Mouse (Mus musculus) cerebellum, postnatal 14 days (tissue): ENCODE results near the gene Frmd5.
"Not testable (repeated sequence)": the region's sequence is repeated elsewhere in the genome, so short reads cannot be mapped to it uniquely, and the experiment has no call there.

Source experiments
- DNase-seq, 2 experiments: peaks; one replicate each; pipeline ENCODE4 v3.0.0; 2021; ENCODE audit warnings: mixed read lengths in 2 of 2

Gene Frmd5

DNA sequence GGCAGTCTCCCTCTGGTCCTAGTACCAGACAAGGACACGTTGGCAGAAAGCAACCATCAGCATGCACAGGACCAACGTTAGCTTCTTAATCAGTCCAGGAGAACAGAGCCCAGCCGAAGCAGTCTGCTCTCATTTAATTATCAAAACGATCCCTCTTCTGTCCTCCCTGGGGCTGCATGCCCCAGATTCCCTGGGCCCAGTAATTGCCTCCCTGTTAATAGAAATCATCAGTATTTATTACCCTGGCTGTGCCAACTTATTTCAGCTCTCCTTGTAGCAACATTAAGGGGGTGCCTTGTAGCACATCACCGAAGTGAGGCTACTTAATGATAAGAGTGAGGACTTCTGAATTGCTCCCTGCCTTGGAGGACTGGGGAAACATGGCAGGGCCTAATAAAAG lies 241.0 kb downstream of the Frmd5 start:
- no peak for DNase-seq

DNA sequence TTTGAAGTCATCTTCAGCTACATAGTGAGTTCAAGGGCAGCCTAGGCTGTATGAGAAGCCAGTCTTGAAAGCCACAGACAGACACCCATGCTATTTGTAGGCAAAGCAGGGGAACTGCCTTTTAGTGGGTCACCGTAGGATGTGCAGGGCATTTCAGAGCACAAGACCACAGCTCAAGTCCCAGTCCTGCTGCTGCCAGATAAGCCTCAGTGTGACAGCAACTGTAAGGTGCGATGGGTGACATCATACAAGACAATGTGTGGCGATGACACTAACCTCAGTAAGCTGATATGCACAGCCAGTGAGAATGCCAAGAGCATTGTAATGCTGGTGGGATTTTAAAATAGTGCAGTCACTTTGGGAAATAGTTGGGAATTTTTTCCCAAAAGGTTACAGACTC lies 243.8 kb downstream of the Frmd5 start:
- DNase-seq: no peak

DNA sequence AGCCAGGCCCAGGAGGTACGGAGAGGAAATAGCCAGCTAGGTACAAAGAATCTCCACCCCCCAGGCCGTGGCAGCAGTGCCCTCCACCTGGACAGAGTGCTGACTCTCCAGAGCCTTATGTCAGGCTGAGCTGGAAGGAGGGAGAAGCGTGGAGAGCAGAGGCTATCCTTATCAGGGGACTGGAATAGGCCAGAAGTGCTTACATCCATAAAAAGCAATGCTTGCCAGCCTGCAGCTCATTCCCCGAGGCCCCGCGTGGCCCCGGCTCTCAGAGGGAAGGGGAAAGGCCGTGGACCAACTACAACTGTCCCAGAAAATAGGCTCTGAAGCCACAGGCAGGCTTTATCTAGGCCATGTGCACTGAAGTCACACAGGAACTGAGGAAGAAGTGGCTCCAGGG lies 255.6 kb downstream of the Frmd5 start:
- DNase-seq: no peak

DNA sequence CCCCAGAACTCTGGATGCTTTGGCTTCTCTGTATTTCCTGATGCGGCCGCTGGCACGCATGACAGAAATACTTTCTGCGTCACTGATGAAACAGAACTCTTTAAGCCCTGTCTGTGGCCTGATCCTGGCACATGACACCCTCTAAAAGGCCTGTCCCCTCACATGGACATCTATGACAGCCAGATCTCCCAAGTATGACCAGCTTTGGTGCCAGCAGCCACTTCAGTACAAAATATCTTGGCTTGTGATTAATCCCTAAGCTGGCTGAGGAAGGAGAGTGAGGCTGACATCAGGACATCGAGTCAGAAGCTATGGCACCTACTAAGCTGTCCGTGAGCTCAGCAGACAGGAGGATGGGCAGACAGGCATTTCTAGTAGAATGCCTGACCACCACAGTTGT lies 257.3 kb downstream of the Frmd5 start:
- DNase-seq: no peak

DNA sequence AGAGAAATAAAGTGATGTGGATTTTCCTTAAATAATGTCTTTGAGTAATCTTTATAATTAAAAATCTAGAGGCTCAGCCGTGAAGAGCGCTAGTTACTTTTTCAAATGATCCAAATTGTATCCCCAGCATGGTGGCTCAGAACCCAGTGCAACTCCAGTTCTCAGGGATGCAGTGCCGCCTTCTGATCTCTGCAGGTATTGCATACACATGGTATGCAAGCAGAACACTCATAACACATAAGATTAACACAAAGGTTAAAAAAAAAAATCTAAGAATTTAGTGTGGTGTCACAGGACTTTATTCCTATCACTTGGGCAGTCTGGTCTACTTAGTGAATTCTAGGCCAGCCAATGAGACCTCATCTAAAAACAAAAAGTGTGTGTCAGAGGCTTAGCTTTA lies 262.1 kb downstream of the Frmd5 start:
- DNase-seq: no peak

DNA sequence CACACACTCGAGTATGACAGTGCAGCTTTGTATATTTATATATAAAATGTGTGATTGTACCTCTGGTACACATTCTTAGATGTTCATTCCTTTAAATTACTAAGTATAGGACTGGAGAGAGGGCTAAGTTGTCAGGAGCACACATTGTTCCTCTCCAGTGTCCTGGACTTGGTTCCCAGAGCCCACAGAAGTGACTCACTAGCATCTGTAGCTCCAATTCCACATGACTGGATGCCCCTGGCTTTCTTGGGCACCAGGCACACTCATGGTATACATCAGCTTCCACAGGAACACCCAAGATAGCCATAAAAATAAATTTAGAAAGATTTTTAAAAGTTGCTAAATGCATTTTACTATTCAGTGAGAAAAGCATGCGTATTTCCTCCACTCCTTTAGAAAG lies 281.8 kb downstream of the Frmd5 start:
- no peak for DNase-seq

DNA sequence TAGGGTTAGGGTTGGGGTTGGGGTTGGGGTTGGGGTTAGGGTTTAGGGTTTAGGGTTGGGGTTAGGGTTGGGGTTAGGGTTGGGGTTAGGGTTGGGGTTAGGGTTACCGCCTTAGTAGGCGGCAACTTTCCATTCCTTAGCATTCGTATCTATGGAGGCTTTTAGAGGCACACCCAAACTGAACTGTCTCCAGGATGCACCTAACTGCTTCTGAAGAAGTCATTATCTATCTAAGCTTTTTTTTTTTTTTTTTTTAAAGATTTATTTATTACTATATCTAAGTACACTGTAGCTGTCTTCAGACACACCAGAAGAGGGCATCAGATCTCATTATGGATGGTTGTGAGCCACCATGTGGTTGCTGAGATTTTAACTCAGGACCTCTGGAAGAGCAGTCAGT lies 284.1 kb downstream of the Frmd5 start:
- DNase-seq: not testable (repeated sequence)

DNA sequence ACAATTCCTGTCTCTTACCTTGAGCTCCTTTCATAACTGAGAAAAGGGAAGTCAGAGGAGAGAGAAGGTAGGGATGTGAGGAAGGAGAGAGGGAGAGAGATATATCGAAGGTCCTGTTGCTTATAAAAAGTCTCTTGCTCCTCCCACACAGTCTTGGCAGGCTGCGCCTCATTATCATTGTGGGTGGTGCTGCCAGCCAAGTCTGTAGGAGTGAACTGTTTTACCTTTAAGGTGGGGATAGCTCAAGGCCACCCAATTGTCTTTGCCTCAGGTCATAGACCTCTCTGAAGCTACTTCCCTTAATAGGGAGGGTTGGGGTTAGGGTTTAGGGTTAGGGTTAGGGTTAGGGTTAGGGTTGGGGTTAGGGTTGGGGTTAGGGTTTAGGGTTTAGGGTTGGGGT lies 284.9 kb downstream of the Frmd5 start:
- DNase-seq: no peak

DNA sequence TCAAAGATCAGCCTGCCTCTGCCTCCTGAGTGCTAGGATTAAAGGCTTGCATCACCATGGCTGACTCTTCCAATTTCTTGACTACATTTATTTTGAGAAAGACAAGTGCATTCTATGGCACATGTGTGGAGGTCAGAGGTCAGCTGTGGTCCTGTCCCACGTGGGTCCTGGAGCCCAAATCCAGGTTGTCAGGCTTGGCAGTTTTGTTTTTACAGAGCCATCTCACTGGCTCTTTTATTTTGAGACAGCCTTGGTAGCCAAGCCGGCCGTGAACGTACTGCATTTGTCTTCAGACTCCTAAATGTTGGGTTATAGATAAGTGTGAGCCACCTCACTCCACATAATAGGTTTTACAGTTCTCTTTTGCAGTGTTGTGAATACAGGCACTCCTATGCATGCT lies 288.2 kb downstream of the Frmd5 start:
- not testable (repeated sequence) for DNase-seq

DNA sequence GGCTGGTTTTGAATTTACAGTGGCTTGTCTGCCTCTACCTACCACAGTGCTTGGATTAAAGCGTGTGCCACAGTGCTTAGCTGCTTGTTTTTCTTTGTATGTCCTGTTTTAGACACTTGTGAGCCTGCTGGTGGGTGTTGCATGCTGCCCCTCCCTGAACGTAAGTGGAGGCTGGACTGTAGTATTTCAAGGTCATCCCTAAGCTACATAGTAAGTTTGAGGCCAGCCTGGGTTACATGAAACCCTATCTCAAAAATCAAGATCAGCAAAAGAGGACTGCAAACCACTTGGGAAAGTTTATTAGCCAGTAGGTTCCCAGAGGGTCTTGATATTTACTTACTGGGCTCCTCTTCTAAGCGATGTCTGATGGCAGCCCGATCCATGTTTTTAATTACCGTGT lies 288.8 kb downstream of the Frmd5 start:
- no peak for DNase-seq

DNA sequence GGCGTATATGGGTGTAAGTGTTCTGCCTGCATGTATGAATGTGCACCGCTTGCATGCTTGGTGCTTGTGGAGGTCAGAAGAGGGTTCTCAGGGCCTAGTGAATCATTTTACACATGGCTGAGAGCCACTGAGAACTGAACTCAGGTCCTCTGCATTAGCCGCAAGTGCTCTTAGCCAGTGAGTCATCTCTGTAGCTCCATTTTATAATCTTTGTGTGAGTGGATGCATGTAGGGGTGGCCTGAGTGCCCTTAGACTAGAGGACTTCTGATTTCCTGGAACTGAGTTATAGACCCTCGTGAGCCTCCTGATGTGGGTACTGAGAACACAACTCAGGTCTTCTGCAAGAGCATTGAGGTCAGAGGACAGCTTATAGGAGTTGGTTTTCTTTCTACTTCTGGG lies 292.7 kb downstream of the Frmd5 start:
- no peak for DNase-seq

DNA sequence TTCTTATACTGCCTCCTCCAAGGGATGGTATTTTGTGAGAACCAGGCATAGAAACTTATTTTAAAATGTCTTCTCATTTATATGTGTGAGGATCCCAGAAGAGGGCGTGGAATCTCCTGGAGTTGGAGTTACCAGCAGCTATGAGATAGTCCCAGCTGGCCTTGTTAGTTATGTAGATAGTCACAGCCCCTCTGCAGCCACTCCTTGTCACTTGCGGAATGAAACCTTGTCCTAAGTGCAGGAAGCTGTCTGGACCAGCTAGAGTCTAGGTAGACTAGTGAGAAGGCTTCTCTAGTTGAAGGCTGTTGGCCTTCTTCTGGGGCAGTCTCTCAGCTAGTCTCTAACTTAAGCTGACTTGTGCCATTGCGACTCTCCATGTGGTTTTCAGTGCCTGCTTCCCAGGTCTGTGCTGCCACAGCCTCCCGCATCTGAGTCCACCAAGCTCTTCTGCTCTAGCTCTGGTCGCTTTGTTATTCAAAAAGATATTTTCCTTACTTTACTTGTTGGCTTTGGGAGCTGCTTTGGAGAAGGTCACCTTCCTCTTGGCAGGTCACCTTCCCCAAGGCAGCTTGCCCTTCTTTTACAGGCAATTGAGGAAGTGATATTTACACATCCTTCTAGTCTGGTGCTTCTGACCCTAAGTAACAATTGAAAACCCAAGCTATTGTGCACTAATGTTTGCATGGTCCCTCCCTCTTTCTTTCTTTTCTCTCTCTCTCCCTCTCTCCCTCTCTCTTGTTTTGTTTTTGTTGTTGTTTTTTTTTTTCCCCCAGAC lies 293.7 kb downstream of the Frmd5 start:
- DNase-seq: not testable (repeated sequence)

DNA sequence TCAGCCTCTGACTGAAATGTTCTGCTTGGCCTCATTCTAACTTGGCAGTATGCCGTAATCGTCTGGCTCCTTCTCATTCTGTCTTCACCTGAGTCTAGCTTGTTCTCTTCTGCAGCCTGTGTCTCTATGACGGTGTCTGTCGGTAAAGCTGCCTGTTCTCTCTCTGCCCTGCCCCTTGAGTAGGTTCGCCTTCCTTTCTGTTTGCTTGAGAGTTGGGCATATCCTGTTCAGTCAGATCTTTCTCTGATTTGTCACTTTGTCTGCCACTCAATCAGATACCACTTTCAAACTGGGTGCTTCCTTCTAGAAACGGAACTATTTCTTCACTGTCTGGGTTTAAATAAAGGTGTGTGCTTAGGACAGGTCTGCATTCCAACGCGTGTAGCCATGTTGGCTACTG lies 295.5 kb downstream of the Frmd5 start:
- DNase-seq: no peak

DNA sequence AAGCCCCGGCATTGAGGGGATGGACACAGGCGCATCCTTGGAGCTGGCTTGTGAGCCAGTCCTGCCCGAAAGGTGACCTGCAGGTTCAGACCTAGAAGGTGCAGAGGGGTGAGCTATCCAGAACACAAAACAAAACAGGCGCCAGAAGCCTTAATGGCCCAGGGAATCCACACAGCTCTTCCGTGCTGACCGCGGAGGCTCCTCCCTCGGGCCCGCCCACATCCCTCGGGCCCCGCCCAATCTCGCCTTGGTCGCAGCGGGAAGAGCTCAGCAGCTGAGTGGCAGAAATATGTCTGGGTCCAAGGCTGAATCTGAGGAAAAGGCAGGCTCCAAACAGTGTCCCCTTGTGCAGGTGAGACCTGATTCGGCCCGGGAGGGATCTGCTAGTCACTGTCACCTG lies 297.3 kb downstream of the Frmd5 start:
- DNase-seq: peak; percentile 27 to 35

DNA sequence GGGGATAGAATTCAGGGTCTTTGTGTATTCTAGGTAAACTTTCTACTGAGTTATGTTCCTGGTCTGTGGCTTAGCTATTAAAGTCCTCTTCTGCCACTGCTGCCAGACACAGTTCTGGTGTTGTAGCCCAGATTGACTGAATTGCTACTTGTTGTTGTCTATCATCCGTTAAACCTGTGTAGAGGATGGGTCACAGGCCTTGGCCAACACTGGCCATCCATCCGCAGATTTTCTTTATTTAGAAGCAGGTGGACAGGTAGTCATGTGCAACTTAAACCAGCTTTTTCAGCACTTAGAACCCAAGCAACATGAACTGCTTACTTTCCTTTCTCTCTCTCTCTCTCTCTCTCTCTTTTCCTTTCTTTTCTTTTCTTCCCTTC lies 298.9 kb downstream of the Frmd5 start:
- no peak for DNase-seq

DNA sequence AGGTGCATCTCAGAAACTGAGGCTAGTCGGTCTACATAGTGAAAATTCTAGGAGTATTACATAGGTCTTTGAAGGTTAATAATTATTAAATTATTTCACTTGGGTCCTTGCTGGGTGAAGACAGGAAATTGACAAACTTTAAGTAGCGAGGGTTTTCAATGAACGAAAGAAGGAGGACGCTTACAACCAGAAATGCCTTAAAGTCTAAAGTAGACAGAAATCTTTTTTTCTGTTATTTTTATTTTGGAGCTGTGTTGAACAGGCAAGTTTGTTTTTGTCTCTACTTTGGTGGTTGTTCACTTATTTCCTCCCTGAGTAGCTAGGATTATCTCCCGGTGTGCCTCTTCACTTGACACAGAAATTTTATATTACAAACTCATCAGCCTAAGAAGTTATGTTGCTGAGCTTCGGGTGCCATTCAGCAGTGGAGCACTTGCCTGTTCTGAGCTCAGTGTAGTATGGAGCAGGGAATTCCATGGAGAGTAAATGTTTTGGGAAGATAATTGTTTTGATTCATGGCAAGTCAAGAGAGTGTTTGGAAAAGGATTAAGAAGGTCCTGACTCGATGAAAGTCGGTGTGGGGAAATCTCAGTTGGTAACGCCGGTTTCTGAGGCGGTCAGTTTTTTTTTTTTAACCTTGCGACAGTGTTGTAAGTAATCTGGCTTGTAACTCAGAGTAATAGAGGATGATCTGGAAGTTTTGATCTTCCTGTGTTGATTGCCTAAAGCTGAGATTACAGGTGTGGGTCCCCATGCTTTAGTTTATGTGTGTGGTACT lies 299.5 kb downstream of the Frmd5 start:
- no peak for DNase-seq

DNA sequence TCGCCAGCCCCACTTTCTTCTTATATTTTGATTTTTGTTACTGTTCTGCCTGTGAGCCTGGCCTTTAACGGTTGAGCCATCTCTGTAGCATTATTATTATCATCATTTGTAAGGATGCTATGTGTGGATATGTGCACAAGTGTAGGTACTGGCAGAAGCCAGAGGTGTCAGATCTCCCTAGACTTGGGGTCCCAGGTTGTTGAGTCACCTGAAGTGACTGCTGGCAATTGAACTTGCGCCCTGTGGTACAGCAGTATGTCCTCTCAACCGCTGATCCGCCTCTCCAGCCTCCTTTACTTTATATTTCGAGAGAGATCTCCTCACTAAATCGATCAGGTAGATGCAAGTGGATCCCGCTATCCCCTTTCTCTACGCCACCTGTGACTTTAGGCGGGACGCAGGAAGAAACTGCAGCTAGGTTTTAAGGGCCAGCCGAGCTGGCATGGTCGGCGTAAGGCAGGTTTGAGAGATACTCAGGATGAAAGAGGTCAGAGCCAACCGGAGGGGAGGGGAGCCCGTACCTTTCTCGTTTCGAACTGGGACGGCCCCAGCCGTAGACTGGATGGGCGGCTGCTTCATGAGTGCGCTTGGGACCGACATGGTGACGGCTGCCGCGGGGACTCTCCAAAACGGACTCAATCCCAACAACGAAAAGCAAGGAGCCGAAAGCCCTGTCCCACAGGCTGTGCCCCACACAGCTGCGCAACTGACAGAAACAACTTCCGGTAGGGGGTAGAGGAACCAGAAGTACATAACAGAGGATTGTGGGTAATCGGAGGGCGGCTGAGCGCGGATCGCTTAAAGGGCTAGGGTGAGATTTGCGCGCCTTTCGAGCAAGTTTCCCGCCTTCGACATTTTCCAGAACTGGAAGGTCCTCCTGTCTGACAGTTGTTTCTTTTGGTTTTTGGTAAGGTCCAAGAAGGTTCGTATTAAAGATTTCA lies 300.7 kb downstream of the Frmd5 start, which contains the start of the genes Mfap1a and Wdr76:
Mfap1a (minus strand) TSS at position 724 of the 941 bp plus-strand sequence.
Wdr76 (plus strand) TSS at position 782 of the 941 bp plus-strand sequence.
- peak; percentile 80 to 82 for DNase-seq

DNA sequence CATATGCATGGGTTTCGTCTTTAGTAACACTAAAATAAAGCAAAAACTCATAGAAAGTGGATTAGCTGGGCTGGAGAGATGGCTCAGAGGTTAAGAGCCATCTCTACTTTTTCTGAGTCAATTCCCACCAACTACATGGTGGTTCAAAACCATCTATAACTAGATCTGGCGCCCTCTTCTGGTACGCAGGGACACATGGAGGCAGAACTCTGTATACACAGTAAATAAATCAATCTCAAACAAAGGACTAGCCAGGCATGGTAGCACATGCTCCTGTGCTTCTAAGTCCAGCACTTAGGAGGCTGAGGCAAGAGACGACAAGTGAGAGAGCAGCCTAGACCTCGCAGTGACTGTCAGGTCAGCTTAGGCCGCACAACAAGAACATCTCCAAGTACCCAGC lies 305.3 kb downstream of the Frmd5 start:
- DNase-seq: not testable (repeated sequence)
